Mouse (Mus musculus) stomach, adult 2 months (tissue): ENCODE results near the gene H2bfm. TPM values are rescaled to one million over a fixed set of nuclear protein-coding genes. Genes with fewer than 3 reads are reported as not detected.

ENCODE experiments used
- polyA plus RNA-seq: library from polyadenylated mRNA; depleted of rRNA; stranded (reverse); fragments of >200 nt; gene quantifications from 2 replicates; pipeline ENCODE4 v1.2.3, GENCODE M21; 2012; rRNA removed

The H2bfm gene
- polyA plus RNA-seq: not detected in 2 replicates

GRCm38 (mm10) chrX:136927031-136927430 is at the start of gene H2bfm:
Gene H2bfm (plus strand): TSS chrX:136927325.

GRCm38 (mm10) chrX:136975397-136975796 is 48.3 kb downstream of the H2bfm start, which contains the start of gene Tmsb15b2:
Gene Tmsb15b2 (minus strand): TSS chrX:136975497.

GRCm38 (mm10) chrX:136976424-136977084 is 49.4 kb downstream of the H2bfm start, which contains the start of the genes Tmsb15l and Tmsb15b1:
Gene Tmsb15l (minus strand): TSS chrX:136976869.
Gene Tmsb15b1 (minus strand): TSS chrX:136976874.

Other genes with a start within 250 kb of the H2bfm start
- 0.16 and 0.38 TPM in 2 replicates for gene Tceal1, start 219.3 kb upstream of the H2bfm start, polyA plus RNA-seq
- gene Morf4l2, start 183.6 kb upstream of the H2bfm start, polyA plus RNA-seq: 4.5 and 7.0 TPM in 2 replicates
- gene Glra4, start 147.2 kb upstream of the H2bfm start, polyA plus RNA-seq: not detected in 2 replicates
- gene Plp1, start 104.7 kb upstream of the H2bfm start, polyA plus RNA-seq: 2.2 and 2.8 TPM in 2 replicates
- gene Rab9b, start 58.6 kb upstream of the H2bfm start, polyA plus RNA-seq: not detected in 2 replicates
- gene Tmsb15b2, start 48.2 kb downstream of the H2bfm start, polyA plus RNA-seq: not detected in 2 replicates
- 0.15 TPM in 1 of 2 replicates, not detected in the other for gene Tmsb15l, start 49.5 kb downstream of the H2bfm start, polyA plus RNA-seq
- not detected in 2 replicates for gene Tmsb15b1, start 49.5 kb downstream of the H2bfm start, polyA plus RNA-seq
- gene Zcchc18, start 65.8 kb downstream of the H2bfm start, polyA plus RNA-seq: 0.16 and 0.40 TPM in 2 replicates
- 0.42 and 0.43 TPM in 2 replicates for gene Slc25a53, start 111.0 kb downstream of the H2bfm start, polyA plus RNA-seq
- 0.14 and 0.23 TPM in 2 replicates for gene Fam199x, start 122.3 kb downstream of the H2bfm start, polyA plus RNA-seq
- gene Esx1, start 194.8 kb downstream of the H2bfm start, polyA plus RNA-seq: not detected in 2 replicates